Mouse (Mus musculus) heart, embryonic 11.5 days (tissue): ENCODE measurements at regions not wholly inside any gene's neighbourhood (a gene's known extent, or its start where the extent isn't known, plus 50 kb on each side); places are given as distances from the start of the nearest gene placed in this dataset.

Source experiments
- ATAC-seq: fragments of 200-750 bp; cut with Nextera tagmentation; replicated peaks from 2 replicates; pipeline ENCODE4 v1.8.0; 2017; ENCODE audit warnings: moderate library complexity; ENCODE audit not compliant: insufficient number of reproducible peaks, low FRiP score, low TSS enrichment
- H3K27ac ChIP-seq: fragments of 300-500 bp; sonication (generic); 2 replicates; pipeline ENCODE4 v1.5.1; 2014; ENCODE audit warnings: mild to moderate bottlenecking, low read depth, low read length
- H3K27me3 ChIP-seq: fragments of 300-500 bp; sonication (generic); 2 replicates; pipeline ENCODE4 v1.6.1; 2014; ENCODE audit warnings: mild to moderate bottlenecking, low read length, mixed read lengths; ENCODE audit not compliant: control insufficient read depth, insufficient read depth
- H3K36me3 ChIP-seq: fragments of 300-500 bp; sonication (generic); 2 replicates; pipeline ENCODE4 v1.6.1; 2014; ENCODE audit warnings: mild to moderate bottlenecking, low read length, moderate library complexity, mixed read lengths; ENCODE audit not compliant: control insufficient read depth, insufficient read depth
- H3K4me1 ChIP-seq: fragments of 300-500 bp; sonication (generic); 2 replicates; pipeline ENCODE4 v1.6.1; 2014; ENCODE audit warnings: low read length; ENCODE audit not compliant: control insufficient read depth, insufficient read depth
- H3K4me2 ChIP-seq: fragments of 300-500 bp; sonication (generic); 2 replicates; pipeline ENCODE4 v1.6.1; 2014; ENCODE audit warnings: mild to moderate bottlenecking, moderate library complexity
- H3K4me3 ChIP-seq: fragments of 300-500 bp; sonication (generic); 2 replicates; pipeline ENCODE4 v1.5.1; 2014; ENCODE audit warnings: low read depth, low read length
- H3K9ac ChIP-seq: fragments of 300-500 bp; sonication (generic); 2 replicates; pipeline ENCODE4 v1.6.1; 2014; ENCODE audit warnings: mild to moderate bottlenecking, low read depth, low read length, moderate library complexity
- H3K9me3 ChIP-seq: fragments of 300-500 bp; sonication (generic); replicated peaks from 2 replicates; pipeline ENCODE4 v1.6.1; 2016; ENCODE audit warnings: low read length; ENCODE audit not compliant: control insufficient read depth
- WGBS: fragments of 180-500 bp; shearing (Covaris S2); extraction: QIAGEN DNeasy Blood & Tissue Kit; methylation state at CpG from one replicate; pipeline ENCODE4 v1.1.7; 2014; ENCODE audit not compliant: insufficient replicate concordance; 5-methylcytosine and 5-hydroxymethylcytosine counted together

- WGBS = 62% methylated on average over 8 of the region's 8 CpGs
- ATAC-seq = no peak
- no peak overlapping the region for H3K27ac ChIP-seq
- H3K36me3 ChIP-seq = no peaks in the 10 kb centered on the region
- H3K9ac ChIP-seq = no peak overlapping the region
- no peak overlapping the region for H3K4me2 ChIP-seq
- H3K9me3 ChIP-seq = no peaks in the 10 kb centered on the region
- H3K27me3 ChIP-seq = no peaks in the 10 kb centered on the region
- peaks cover 19% of the 10 kb centered on the region for H3K4me1 ChIP-seq
- no peak overlapping the region for H3K4me3 ChIP-seq
Measured at GRCm38 (mm10) chr13:37597575-37597974, 180.6 kb upstream of the Rreb1 start.

- no peaks in the 10 kb centered on the region for H3K9me3 ChIP-seq
- H3K27me3 ChIP-seq = no peaks in the 10 kb centered on the region
- no peak overlapping the region for H3K9ac ChIP-seq
- WGBS = 51% methylated on average over 10 of the region's 10 CpGs
- H3K4me2 ChIP-seq = no peak overlapping the region
- no peak for ATAC-seq
- H3K36me3 ChIP-seq = no peaks in the 10 kb centered on the region
- peaks cover 23% of the 10 kb centered on the region for H3K4me1 ChIP-seq
- no peak overlapping the region for H3K4me3 ChIP-seq
- H3K27ac ChIP-seq = no peak overlapping the region
Measured at GRCm38 (mm10) chr13:37598165-37598775, 179.9 kb upstream of the Rreb1 start.

- Histone ChIP-seq H3K36me3 (no peaks in the 10 kb centered on the region), H3K4me1 (peaks cover 30% of the 10 kb centered on the region), H3K4me2 (no peak overlapping the region), H3K9ac (no peak overlapping the region), H3K9me3 (no peaks in the 10 kb centered on the region), H3K27ac (no peak overlapping the region), H3K4me3 (no peak overlapping the region), H3K27me3 (no peaks in the 10 kb centered on the region)
- ATAC-seq = no peak
- WGBS = 96% methylated on average over 1 of the region's 1 CpGs
Measured at GRCm38 (mm10) chr13:37599679-37600078, 178.5 kb upstream of the Rreb1 start.

GRCm38 (mm10) chr13:37600172-37600571 lies 178.0 kb upstream of the Rreb1 start:
- H3K4me2 ChIP-seq = no peak overlapping the region
- no peak overlapping the region for H3K27ac ChIP-seq
- no peak overlapping the region for H3K4me3 ChIP-seq
- H3K36me3 ChIP-seq = no peaks in the 10 kb centered on the region
- no peaks in the 10 kb centered on the region for H3K9me3 ChIP-seq
- no peaks in the 10 kb centered on the region for H3K27me3 ChIP-seq
- WGBS = 88% methylated on average over 9 of the region's 9 CpGs
- no peak for ATAC-seq
- H3K4me1 ChIP-seq = peaks cover 30% of the 10 kb centered on the region
- H3K9ac ChIP-seq = no peak overlapping the region

GRCm38 (mm10) chr13:37601068-37601467 lies 177.1 kb upstream of the Rreb1 start:
- WGBS = 71% methylated on average over 7 of the region's 7 CpGs
- no peaks in the 10 kb centered on the region for H3K9me3 ChIP-seq
- no peak overlapping the region for H3K27ac ChIP-seq
- no peak overlapping the region for H3K4me3 ChIP-seq
- no peaks in the 10 kb centered on the region for H3K27me3 ChIP-seq
- H3K36me3 ChIP-seq = no peaks in the 10 kb centered on the region
- no peak for ATAC-seq
- H3K4me1 ChIP-seq = peaks cover 30% of the 10 kb centered on the region
- H3K9ac ChIP-seq = no peak overlapping the region
- H3K4me2 ChIP-seq = no peak overlapping the region

- peak; percentile 81 for ATAC-seq
- Histone ChIP-seq H3K36me3 (no peaks in the 10 kb centered on the region), H3K9ac (no peak overlapping the region), H3K4me3 (no peak overlapping the region), H3K9me3 (no peaks in the 10 kb centered on the region), H3K27me3 (no peaks in the 10 kb centered on the region), H3K4me2 (no peak overlapping the region; the same call in 1 of the 2 replicates), H3K27ac (peak overlapping the region; percentile 54; the same call in 1 of the 2 replicates), H3K4me1 (peaks cover 30% of the 10 kb centered on the region)
- WGBS = 23% methylated on average over 4 of the region's 4 CpGs
Measured at GRCm38 (mm10) chr13:37602256-37602655, 175.9 kb upstream of the Rreb1 start.

- Histone ChIP-seq H3K4me1 (peaks cover 30% of the 10 kb centered on the region), H3K9ac (no peak overlapping the region), H3K4me3 (no peak overlapping the region), H3K4me2 (no peak overlapping the region), H3K9me3 (no peaks in the 10 kb centered on the region), H3K36me3 (no peaks in the 10 kb centered on the region), H3K27me3 (no peaks in the 10 kb centered on the region), H3K27ac (no peak overlapping the region)
- 70% methylated on average over 8 of the region's 8 CpGs for WGBS
- no peak for ATAC-seq
Measured at GRCm38 (mm10) chr13:37603226-37603994, 174.8 kb upstream of the Rreb1 start.

GRCm38 (mm10) chr13:37606250-37606649 lies 171.9 kb upstream of the Rreb1 start:
- Histone ChIP-seq H3K4me3 (no peak overlapping the region), H3K4me1 (peaks cover 24% of the 10 kb centered on the region), H3K4me2 (no peak overlapping the region), H3K9ac (no peak overlapping the region), H3K27me3 (no peaks in the 10 kb centered on the region), H3K36me3 (no peaks in the 10 kb centered on the region), H3K27ac (no peak overlapping the region), H3K9me3 (no peaks in the 10 kb centered on the region)
- 74% methylated on average over 5 of the region's 5 CpGs for WGBS
- no peak for ATAC-seq

- no peaks in the 10 kb centered on the region for H3K36me3 ChIP-seq
- no peak overlapping the region for H3K4me2 ChIP-seq
- ATAC-seq = no peak
- peaks cover 4% of the 10 kb centered on the region for H3K4me1 ChIP-seq
- no peak overlapping the region for H3K4me3 ChIP-seq
- no peaks in the 10 kb centered on the region for H3K27me3 ChIP-seq
- 84% methylated on average over 5 of the region's 5 CpGs for whole genome bisulfite sequencing
- no peaks in the 10 kb centered on the region for H3K9me3 ChIP-seq
- H3K27ac ChIP-seq = no peak overlapping the region
- H3K9ac ChIP-seq = no peak overlapping the region
Measured at GRCm38 (mm10) chr13:37609085-37609484, 169.1 kb upstream of the Rreb1 start.
